ENCODE assay signal across 17 mouse cellular contexts in the genomic region with DNA sequence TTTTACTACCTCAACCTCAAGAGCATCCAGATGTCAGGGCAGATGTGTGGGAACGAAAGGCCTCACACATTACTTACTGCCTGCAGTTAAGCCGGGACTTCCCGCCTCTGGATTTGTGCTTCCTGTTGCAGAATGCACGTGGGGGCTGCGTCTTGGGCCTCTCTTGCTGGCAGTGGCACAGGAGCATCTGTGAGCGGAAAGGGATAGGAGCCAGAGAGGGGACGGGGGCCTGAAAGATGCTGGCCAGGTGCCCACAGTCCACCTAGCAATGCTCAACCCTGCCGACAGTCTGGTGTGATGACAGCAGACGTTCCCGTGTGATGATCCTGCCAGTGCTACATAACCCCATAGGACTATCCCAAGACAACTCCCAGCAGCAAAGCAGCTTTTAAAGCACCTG. TPM values are rescaled to one million over a fixed set of nuclear protein-coding genes. Genes with fewer than 3 reads are reported as not detected.
A peak's percentile ranks its signal among the peaks of the same experiment; 100 is the strongest.
DNase-seq lines count a peak whose midpoint lies in the region; ATAC-seq and TF ChIP-seq lines count a peak whose summit lies in the region.
"Had no signal": no experiment of that assay in that cellular context is flagged by ENCODE, and none has a peak within 500 bp of the region (broad histone marks: within the 10 kb centered on the region; RNA-seq: fewer than 3 reads in every experiment).

No protein-coding gene starts in this region.

- ATAC-seq in hindbrain, embryonic 13.5 days (ENCODE audit: low FRiP score) = no peak
- ATAC-seq in hindbrain, embryonic 12.5 days (ENCODE audit: low FRiP score) = no peak
- ATAC-seq in midbrain, embryonic 14.5 days (ENCODE audit: low FRiP score, low TSS enrichment) = no peak
- ATAC-seq in monocyte, adult 5-6 weeks (replicated peaks; ENCODE audit: insufficient number of reproducible peaks, low FRiP score, low TSS enrichment, poor library complexity, severe bottlenecking) = no peak
- ATAC-seq: activated CD4-positive, CD25-positive, alpha-beta regulatory T cell, adult 4 months; forebrain, embryonic 13.5 days had no signal

- no peak overlapping the region for H3K27ac ChIP-seq in cerebellum, adult 2 months (ENCODE audit: insufficient read depth, low read length)
- H3K27ac ChIP-seq in hindbrain, embryonic 13.5 days = peak overlapping the region; percentile 36; the same call in 1 of the 2 replicates
- no peak overlapping the region for H3K27ac ChIP-seq in hindbrain, embryonic 12.5 days
- H3K27ac ChIP-seq in midbrain, embryonic 10.5 days (replicated peaks) = peak overlapping the region; percentile 33; the same call in 1 of the 2 replicates
- no peak overlapping the region for H3K27ac ChIP-seq in midbrain, embryonic 14.5 days (replicated peaks; ENCODE audit: low read depth, low read length)
- H3K27ac ChIP-seq in brown adipose tissue, adult 24 weeks (replicated peaks; ENCODE audit: low read depth, low read length) = 0 out of 2 replicates have a peak overlapping the region, but pooled peaks have one; percentile 14
- H3K27ac ChIP-seq: embryonic facial prominence, embryonic 15.5 days; forebrain, embryonic 13.5 days; kidney, postnatal 0 days had no signal

- no peak for TF ChIP-seq CTCF in cerebellum, adult 2 months (IDR thresholded peaks at IDR 0.05; ENCODE audit: borderline replicate concordance, insufficient read depth, low read depth, low read length)

- DNase-seq in cerebellum, postnatal 4 days (ENCODE audit: low spot score in 2 of 2) = peak; percentile 20 to 40
- DNase-seq in cerebellum, adult 2 months = no peak
- no peak for DNase-seq in midbrain, embryonic 10.5 days (ENCODE audit: low spot score)
- no peak for DNase-seq in midbrain, embryonic 14.5 days
- DNase-seq: layer of hippocampus, adult 9-11 months; lung, adult 2 months; right cerebral cortex, postnatal 4 days; thymus, adult 18-20 months had no signal

- no peak overlapping the region for H3K4me3 ChIP-seq in cerebellum, adult 2 months (replicated peaks; ENCODE audit: insufficient read depth, low read depth, low read length)
- H3K4me3 ChIP-seq in hindbrain, embryonic 13.5 days = no peak overlapping the region
- H3K4me3 ChIP-seq in hindbrain, embryonic 12.5 days = no peak overlapping the region
- H3K4me3 ChIP-seq in midbrain, embryonic 10.5 days = no peak overlapping the region
- H3K4me3 ChIP-seq in midbrain, embryonic 14.5 days (replicated peaks; ENCODE audit: low read depth, low read length) = no peak overlapping the region
- H3K4me3 ChIP-seq in brown adipose tissue, adult 24 weeks (ENCODE audit: insufficient read depth, low read depth, low read length) = no peak overlapping the region
- H3K4me3 ChIP-seq: embryonic facial prominence, embryonic 15.5 days; forebrain, embryonic 13.5 days had no signal

- no peaks in the 10 kb centered on the region for H3K36me3 ChIP-seq in hindbrain, embryonic 13.5 days
- no peaks in the 10 kb centered on the region for H3K36me3 ChIP-seq in hindbrain, embryonic 12.5 days
- H3K36me3 ChIP-seq in midbrain, embryonic 10.5 days = peaks cover 13% of the 10 kb centered on the region
- no peaks in the 10 kb centered on the region for H3K36me3 ChIP-seq in midbrain, embryonic 14.5 days (ENCODE audit: control insufficient read depth, insufficient read depth, low read length)

- H3K27me3 ChIP-seq in cerebellum, adult 2 months (ENCODE audit: control insufficient read depth, insufficient read depth, low read length) = no peaks in the 10 kb centered on the region
- H3K27me3 ChIP-seq in hindbrain, embryonic 13.5 days = no peaks in the 10 kb centered on the region
- H3K27me3 ChIP-seq in hindbrain, embryonic 12.5 days = no peaks in the 10 kb centered on the region
- H3K27me3 ChIP-seq in midbrain, embryonic 10.5 days (ENCODE audit: low read depth, poor library complexity, severe bottlenecking) = no peaks in the 10 kb centered on the region
- no peaks in the 10 kb centered on the region for H3K27me3 ChIP-seq in midbrain, embryonic 14.5 days (ENCODE audit: control insufficient read depth, insufficient read depth, low read length)
- H3K27me3 ChIP-seq: embryonic facial prominence, embryonic 15.5 days; forebrain, embryonic 13.5 days had no signal

- TF ChIP-seq POLR2A in cerebellum, adult 2 months (IDR thresholded peaks at IDR 0.05; ENCODE audit: borderline replicate concordance, insufficient read depth, low read length) = no peak

- no peaks in the 10 kb centered on the region for H3K4me1 ChIP-seq in cerebellum, adult 2 months (ENCODE audit: control insufficient read depth, insufficient read depth, low read length)
- H3K4me1 ChIP-seq in hindbrain, embryonic 13.5 days (replicated peaks) = peaks cover 68% of the 10 kb centered on the region
- peaks cover 60% of the 10 kb centered on the region for H3K4me1 ChIP-seq in hindbrain, embryonic 12.5 days
- peaks cover 80% of the 10 kb centered on the region for H3K4me1 ChIP-seq in midbrain, embryonic 10.5 days
- H3K4me1 ChIP-seq in midbrain, embryonic 14.5 days (ENCODE audit: control insufficient read depth, insufficient read depth, low read length) = peaks cover 24% of the 10 kb centered on the region
- H3K4me1 ChIP-seq in brown adipose tissue, adult 24 weeks (ENCODE audit: control insufficient read depth, insufficient read depth, insufficient read length, low read length) = peaks cover 41% of the 10 kb centered on the region

- H3K9ac ChIP-seq in hindbrain, embryonic 13.5 days = 0 out of 2 replicates have a peak overlapping the region, but pooled peaks have one; percentile 1
- H3K9ac ChIP-seq in hindbrain, embryonic 12.5 days = no peak overlapping the region
- H3K9ac ChIP-seq in midbrain, embryonic 14.5 days (replicated peaks; ENCODE audit: low read length) = no peak overlapping the region
- H3K9ac ChIP-seq: embryonic facial prominence, embryonic 15.5 days; forebrain, embryonic 13.5 days had no signal

- WGBS in cerebellum, adult 2 months = 35% methylated on average over 10 of the region's 10 CpGs
- WGBS in hindbrain, embryonic 13.5 days = 62% methylated on average over 10 of the region's 10 CpGs
- WGBS in hindbrain, embryonic 12.5 days = 64% methylated on average over 10 of the region's 10 CpGs
- WGBS in midbrain, embryonic 10.5 days = 73% methylated on average over 10 of the region's 10 CpGs
- WGBS in midbrain, embryonic 14.5 days = 59% methylated on average over 10 of the region's 10 CpGs

- H3K9me3 ChIP-seq in hindbrain, embryonic 13.5 days = no peaks in the 10 kb centered on the region
- H3K9me3 ChIP-seq in hindbrain, embryonic 12.5 days (replicated peaks) = no peaks in the 10 kb centered on the region
- no peaks in the 10 kb centered on the region for H3K9me3 ChIP-seq in midbrain, embryonic 10.5 days (replicated peaks)
- no peaks in the 10 kb centered on the region for H3K9me3 ChIP-seq in midbrain, embryonic 14.5 days (ENCODE audit: control insufficient read depth, low read length)
- H3K9me3 ChIP-seq: embryonic facial prominence, embryonic 15.5 days; forebrain, embryonic 13.5 days had no signal

- no peak overlapping the region for H3K4me2 ChIP-seq in hindbrain, embryonic 13.5 days
- H3K4me2 ChIP-seq in hindbrain, embryonic 12.5 days (replicated peaks) = no peak overlapping the region
- no peak overlapping the region for H3K4me2 ChIP-seq in midbrain, embryonic 14.5 days (ENCODE audit: low read length)
- H3K4me2 ChIP-seq: embryonic facial prominence, embryonic 15.5 days; forebrain, embryonic 13.5 days had no signal

RNA-seq across cellular contexts. Expression of a gene that starts 17.9 kb away (rescaled TPM):
- 7.8 and 8.6 TPM in 2 replicates for polyA plus RNA-seq in cerebellum, adult 2 months (2012; rRNA removed)
- polyA plus RNA-seq in hindbrain, embryonic 13.5 days (2015; fragmentation: Nextera tagmentation; extraction: Ambion mirVana) = 19.5 and 20.9 TPM in 2 replicates
- polyA plus RNA-seq in hindbrain, embryonic 12.5 days (2016; fragmentation: Nextera tagmentation; extraction: Ambion mirVana) = 28.0 and 31.4 TPM in 2 replicates
- polyA plus RNA-seq in midbrain, embryonic 10.5 days (2016; fragmentation: Nextera tagmentation; extraction: Ambion mirVana) = 23.8 and 25.1 TPM in 2 replicates
- 9.7 and 10.6 TPM in 2 replicates for polyA plus RNA-seq in midbrain, embryonic 14.5 days (2014; fragmentation: Nextera tagmentation; extraction: Ambion mirVana)
- 3.6 and 4.7 TPM in 2 replicates for polyA plus RNA-seq in brown adipose tissue, adult 24 weeks (2012; ENCODE audit: insufficient read depth, insufficient read length, missing spikeins)
- 0.97 to 2.0 TPM (median 1.3 TPM) in 3 replicates for total RNA-seq in monocyte, adult 5-6 weeks (2017)
- total RNA-seq: megakaryocyte-erythroid progenitor cell, adult 5-6 weeks had no signal

Comparison
In these comparisons a context has a peak if more than half of its experiments do, and no peak if none do; other contexts are left out.
1. DNase-seq: peak in cerebellum, postnatal 4 days (2 of 2); none in cerebellum, adult 2 months (0 of 2), midbrain, embryonic 10.5 days (single experiment) and midbrain, embryonic 14.5 days (single experiment).
2. H3K27ac ChIP-seq: peak in hindbrain, embryonic 13.5 days (single experiment), midbrain, embryonic 10.5 days (single experiment) and brown adipose tissue, adult 24 weeks (single experiment); none in cerebellum, adult 2 months (single experiment), hindbrain, embryonic 12.5 days (single experiment) and midbrain, embryonic 14.5 days (single experiment).